Mouse (Mus musculus): ENCODE measurements at regions not wholly inside any gene's neighbourhood (a gene's known extent, or its start where the extent isn't known, plus 50 kb on each side); places are given as distances from the start of the nearest gene placed in this dataset.

- no peak overlapping the region for H3K27ac ChIP-seq (ENCODE audit: control insufficient read depth, insufficient read depth, low read depth, low read length, poor library complexity)
- no peak overlapping the region for H3K4me3 ChIP-seq (replicated peaks; ENCODE audit: control insufficient read depth, low read depth, low read length)
- WGBS: 36% methylated on average over 1 of the region's 1 CpGs
- TF ChIP-seq POLR2A (IDR thresholded peaks at IDR 0.05; ENCODE audit: borderline replicate concordance, control insufficient read depth, low read depth, low read length): no peak
- TF ChIP-seq CTCF (IDR thresholded peaks at IDR 0.05; ENCODE audit: control insufficient read depth, insufficient read depth, low read length): no peak
- no peaks in the 10 kb centered on the region for H3K4me1 ChIP-seq (ENCODE audit: control insufficient read depth, insufficient read depth, low read length)
These were observed 458.8 kb upstream of the 1700008P02Rik start for GRCm38 (mm10) chr3:7079073-7079472.

- H3K4me1 ChIP-seq (ENCODE audit: control insufficient read depth, insufficient read depth, low read length): no peaks in the 10 kb centered on the region
- TF ChIP-seq POLR2A (IDR thresholded peaks at IDR 0.05; ENCODE audit: borderline replicate concordance, control insufficient read depth, low read depth, low read length): no peak
- no peak for TF ChIP-seq CTCF (IDR thresholded peaks at IDR 0.05; ENCODE audit: control insufficient read depth, insufficient read depth, low read length)
- H3K4me3 ChIP-seq (replicated peaks; ENCODE audit: control insufficient read depth, low read depth, low read length): no peak overlapping the region
- 64% methylated on average over 3 of the region's 3 CpGs for WGBS
- H3K27ac ChIP-seq (ENCODE audit: control insufficient read depth, insufficient read depth, low read depth, low read length, poor library complexity): no peak overlapping the region
These were observed 456.6 kb upstream of the 1700008P02Rik start for GRCm38 (mm10) chr3:7076850-7077249.

GRCm38 (mm10) chr3:7074488-7074887 lies 454.2 kb upstream of the 1700008P02Rik start:
- no peak overlapping the region for H3K4me3 ChIP-seq (replicated peaks; ENCODE audit: control insufficient read depth, low read depth, low read length)
- WGBS: 73% methylated on average over 2 of the region's 2 CpGs
- no peaks in the 10 kb centered on the region for H3K4me1 ChIP-seq (ENCODE audit: control insufficient read depth, insufficient read depth, low read length)
- TF ChIP-seq POLR2A (IDR thresholded peaks at IDR 0.05; ENCODE audit: borderline replicate concordance, control insufficient read depth, low read depth, low read length) (no peak), CTCF (IDR thresholded peaks at IDR 0.05; ENCODE audit: control insufficient read depth, insufficient read depth, low read length) (no peak)
- H3K27ac ChIP-seq (ENCODE audit: control insufficient read depth, insufficient read depth, low read depth, low read length, poor library complexity): no peak overlapping the region

- no peak overlapping the region for H3K27ac ChIP-seq (ENCODE audit: control insufficient read depth, insufficient read depth, low read depth, low read length, poor library complexity)
- H3K4me3 ChIP-seq (replicated peaks; ENCODE audit: control insufficient read depth, low read depth, low read length): no peak overlapping the region
- no peaks in the 10 kb centered on the region for H3K4me1 ChIP-seq (ENCODE audit: control insufficient read depth, insufficient read depth, low read length)
- 50% methylated on average over 2 of the region's 2 CpGs for WGBS
- TF ChIP-seq CTCF (IDR thresholded peaks at IDR 0.05; ENCODE audit: control insufficient read depth, insufficient read depth, low read length) (no peak), POLR2A (IDR thresholded peaks at IDR 0.05; ENCODE audit: borderline replicate concordance, control insufficient read depth, low read depth, low read length) (no peak)
These were observed 421.3 kb upstream of the 1700008P02Rik start for GRCm38 (mm10) chr3:7041372-7042057.

- 60% methylated on average over 2 of the region's 2 CpGs for WGBS
- H3K4me1 ChIP-seq (ENCODE audit: control insufficient read depth, insufficient read depth, low read length): no peaks in the 10 kb centered on the region
- no peak for TF ChIP-seq POLR2A (IDR thresholded peaks at IDR 0.05; ENCODE audit: borderline replicate concordance, control insufficient read depth, low read depth, low read length)
- no peak for TF ChIP-seq CTCF (IDR thresholded peaks at IDR 0.05; ENCODE audit: control insufficient read depth, insufficient read depth, low read length)
- H3K4me3 ChIP-seq (replicated peaks; ENCODE audit: control insufficient read depth, low read depth, low read length): no peak overlapping the region
- H3K27ac ChIP-seq (ENCODE audit: control insufficient read depth, insufficient read depth, low read depth, low read length, poor library complexity): no peak overlapping the region
These were observed 415.6 kb upstream of the 1700008P02Rik start for GRCm38 (mm10) chr3:7035833-7036232.

GRCm38 (mm10) chr3:7027845-7028244 lies 407.6 kb upstream of the 1700008P02Rik start:
- no peak overlapping the region for H3K27ac ChIP-seq (ENCODE audit: control insufficient read depth, insufficient read depth, low read depth, low read length, poor library complexity)
- H3K4me3 ChIP-seq (replicated peaks; ENCODE audit: control insufficient read depth, low read depth, low read length): no peak overlapping the region
- no peaks in the 10 kb centered on the region for H3K4me1 ChIP-seq (ENCODE audit: control insufficient read depth, insufficient read depth, low read length)
- TF ChIP-seq POLR2A (IDR thresholded peaks at IDR 0.05; ENCODE audit: borderline replicate concordance, control insufficient read depth, low read depth, low read length): no peak
- TF ChIP-seq CTCF (IDR thresholded peaks at IDR 0.05; ENCODE audit: control insufficient read depth, insufficient read depth, low read length): no peak
- 39% methylated on average over 5 of the region's 5 CpGs for WGBS

GRCm38 (mm10) chr3:7014345-7014973 lies 394.2 kb upstream of the 1700008P02Rik start:
- TF ChIP-seq POLR2A (IDR thresholded peaks at IDR 0.05; ENCODE audit: borderline replicate concordance, control insufficient read depth, low read depth, low read length): no peak
- TF ChIP-seq CTCF (IDR thresholded peaks at IDR 0.05; ENCODE audit: control insufficient read depth, insufficient read depth, low read length): no peak
- WGBS: 30% methylated on average over 7 of the region's 7 CpGs
- H3K4me1 ChIP-seq (ENCODE audit: control insufficient read depth, insufficient read depth, low read length): no peaks in the 10 kb centered on the region

DNA sequence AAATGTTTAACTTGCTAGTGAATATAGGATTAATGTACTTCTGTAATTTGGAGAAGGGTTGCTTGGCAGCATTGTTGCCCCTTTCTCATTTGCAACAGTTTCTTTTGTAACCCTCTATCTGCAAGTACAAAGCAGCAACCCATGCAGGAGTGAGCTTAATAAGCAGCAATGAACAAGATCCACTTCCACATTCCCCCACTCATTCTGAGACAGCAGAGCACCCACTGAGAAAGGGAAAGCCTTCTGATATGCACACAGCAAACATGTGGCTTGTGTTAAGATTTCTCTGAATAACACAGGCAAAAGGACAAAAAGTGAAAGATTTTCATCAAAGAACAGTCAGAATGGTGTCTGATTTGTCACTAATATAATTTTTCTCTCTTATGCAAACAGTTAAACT lies 393.3 kb upstream of the 1700008P02Rik start:
- H3K4me1 ChIP-seq (ENCODE audit: control insufficient read depth, insufficient read depth, low read length): no peaks in the 10 kb centered on the region
- H3K27ac ChIP-seq (ENCODE audit: control insufficient read depth, insufficient read depth, low read depth, low read length, poor library complexity): no peak overlapping the region
- no peak overlapping the region for H3K4me3 ChIP-seq (replicated peaks; ENCODE audit: control insufficient read depth, low read depth, low read length)
- TF ChIP-seq CTCF (IDR thresholded peaks at IDR 0.05; ENCODE audit: control insufficient read depth, insufficient read depth, low read length) (no peak), POLR2A (IDR thresholded peaks at IDR 0.05; ENCODE audit: borderline replicate concordance, control insufficient read depth, low read depth, low read length) (no peak)

More at GRCm38 (mm10) chr3:7014345-7014973, 394.2 kb upstream of the 1700008P02Rik start:
- H3K4me3 ChIP-seq (replicated peaks; ENCODE audit: control insufficient read depth, low read depth, low read length): no peak overlapping the region
- H3K27ac ChIP-seq (ENCODE audit: control insufficient read depth, insufficient read depth, low read depth, low read length, poor library complexity): no peak overlapping the region
